Mouse (Mus musculus) midbrain, embryonic 12.5 days (tissue): ENCODE measurements around the gene Mob2. TPM values are rescaled to one million over a fixed set of nuclear protein-coding genes. Genes with fewer than 3 reads are reported as not detected.

ENCODE experiments used
- ATAC-seq: fragments of 200-750 bp; cut with Nextera tagmentation; 2 replicates; pipeline ENCODE4 v1.8.0; 2017; ENCODE audit warnings: low read depth, moderate TSS enrichment, moderate library complexity; ENCODE audit not compliant: low FRiP score
- H3K27ac ChIP-seq: fragments of 300-500 bp; sonication (generic); replicated peaks from 2 replicates; pipeline ENCODE4 v1.5.1; 2016; ENCODE audit warnings: mild to moderate bottlenecking
- H3K27me3 ChIP-seq: fragments of 300-500 bp; sonication (generic); 2 replicates; pipeline ENCODE4 v1.6.1; 2016; ENCODE audit warnings: mild to moderate bottlenecking
- H3K36me3 ChIP-seq: fragments of 300-500 bp; sonication (generic); 2 replicates; pipeline ENCODE4 v1.6.1; 2016
- H3K4me1 ChIP-seq: fragments of 300-500 bp; sonication (generic); 2 replicates; pipeline ENCODE4 v1.6.1; 2016
- H3K4me2 ChIP-seq: fragments of 300-500 bp; sonication (generic); replicated peaks from 2 replicates; pipeline ENCODE4 v1.6.1; 2016; ENCODE audit warnings: mild to moderate bottlenecking, moderate library complexity
- H3K4me3 ChIP-seq: fragments of 300-500 bp; sonication (generic); 2 replicates; pipeline ENCODE4 v1.5.1; 2016; ENCODE audit warnings: mild to moderate bottlenecking
- H3K9ac ChIP-seq: fragments of 300-500 bp; sonication (generic); replicated peaks from 2 replicates; pipeline ENCODE4 v1.6.1; 2016; ENCODE audit warnings: mild to moderate bottlenecking, moderate library complexity
- H3K9me3 ChIP-seq: fragments of 300-500 bp; sonication (generic); 2 replicates; pipeline ENCODE4 v1.6.1; 2016; ENCODE audit warnings: mild to moderate bottlenecking
- WGBS: fragments of 180-500 bp; shearing (Covaris S2); methylation state at CpG from one replicate; pipeline ENCODE4 v1.1.7; 2016; 5-methylcytosine and 5-hydroxymethylcytosine counted together
- polyA plus RNA-seq: library from polyadenylated mRNA; unstranded; fragments of >200 nt; fragmentation: Nextera tagmentation; extraction: Ambion mirVana; gene quantifications from 2 replicates; pipeline ENCODE4 v1.2.1, GENCODE M21; 2016

Gene Mob2
- polyA plus RNA-seq, 1 experiment from 2014 or later, result 50.9 TPM

DNA sequence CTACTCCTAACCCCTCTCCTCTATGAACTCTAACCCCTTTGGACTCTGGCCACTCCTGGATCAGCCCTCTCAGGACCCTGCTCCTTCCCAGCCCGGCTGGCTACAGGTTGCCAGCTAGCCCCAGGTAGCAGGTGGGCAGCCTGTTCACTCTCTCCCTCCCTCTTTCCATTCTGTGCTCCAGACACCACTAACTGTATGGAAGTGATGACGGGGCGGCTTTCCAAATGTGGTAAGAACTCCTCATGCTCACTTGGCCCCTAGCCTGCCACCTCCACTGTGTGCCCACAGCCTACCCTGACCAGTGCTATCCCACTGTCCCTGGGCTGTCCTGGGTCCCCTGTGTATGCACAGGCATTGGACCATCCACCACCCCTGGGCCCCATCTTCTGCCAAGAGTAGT, 60.2 kb downstream of the Mob2 start:
- Histone ChIP-seq H3K36me3 (peaks cover 91% of the 10 kb centered on the region), H3K9ac (no peak overlapping the region), H3K4me1 (no peaks in the 10 kb centered on the region), H3K4me2 (no peak overlapping the region), H3K9me3 (no peaks in the 10 kb centered on the region), H3K27ac (no peak overlapping the region), H3K4me3 (no peak overlapping the region), H3K27me3 (no peaks in the 10 kb centered on the region)
- WGBS, result 98% methylated on average over 3 of the region's 3 CpGs
- ATAC-seq, result no peak

DNA sequence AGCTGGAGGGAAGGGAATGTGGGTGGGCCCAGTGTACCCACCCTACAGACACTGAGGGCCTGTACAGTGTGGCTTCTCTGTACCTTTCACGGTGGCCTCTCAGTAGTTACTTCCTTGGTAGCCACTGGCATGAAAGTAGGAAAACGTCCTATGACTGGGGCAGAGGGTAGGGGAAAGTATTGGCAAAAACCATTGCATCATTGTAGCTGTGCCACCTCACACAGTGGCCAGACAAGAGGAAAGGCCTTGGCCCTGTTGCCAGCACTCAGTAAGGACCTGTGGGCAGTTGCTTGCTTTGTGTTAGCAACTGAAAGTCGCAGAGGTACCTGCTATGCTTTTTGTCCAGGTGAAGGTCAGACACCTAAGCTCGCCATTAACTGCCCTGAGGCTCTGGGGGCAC, 66.7 kb downstream of the Mob2 start:
- H3K36me3 ChIP-seq, result peaks cover 100% of the 10 kb centered on the region

DNA sequence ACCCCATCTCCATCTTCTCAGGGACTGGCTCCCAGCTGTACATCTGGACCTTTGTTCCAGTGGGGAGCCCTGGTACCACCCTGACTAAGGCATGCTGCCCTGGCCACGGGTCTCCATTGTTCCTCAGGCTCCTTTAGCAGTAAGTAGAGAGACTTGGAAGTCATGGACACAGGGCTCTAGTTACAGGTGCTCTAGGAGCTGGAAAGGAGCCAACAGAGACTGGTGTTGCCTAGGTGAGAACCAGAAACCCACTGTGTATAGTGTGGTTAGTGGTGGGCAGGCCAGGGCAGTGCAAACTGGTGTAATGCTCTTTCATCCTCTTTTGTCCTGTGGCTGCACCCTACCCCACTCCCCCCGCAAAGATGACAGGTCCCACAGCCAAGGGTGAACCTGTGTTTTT, 69.7 kb downstream of the Mob2 start:
- Histone ChIP-seq H3K9me3 (no peaks in the 10 kb centered on the region), H3K27ac (no peak overlapping the region), H3K4me1 (no peaks in the 10 kb centered on the region), H3K27me3 (no peaks in the 10 kb centered on the region), H3K4me2 (no peak overlapping the region), H3K36me3 (peaks cover 100% of the 10 kb centered on the region), H3K4me3 (no peak overlapping the region), H3K9ac (no peak overlapping the region)
- no peak for ATAC-seq
- 85% methylated on average over 2 of the region's 2 CpGs for WGBS

More for the DNA sequence above, 66.7 kb downstream of the Mob2 start:
- Histone ChIP-seq H3K4me1 (no peaks in the 10 kb centered on the region), H3K27me3 (no peaks in the 10 kb centered on the region), H3K4me2 (no peak overlapping the region), H3K4me3 (no peak overlapping the region), H3K9ac (no peak overlapping the region), H3K9me3 (no peaks in the 10 kb centered on the region), H3K27ac (no peak overlapping the region)
- no peak for ATAC-seq
- 93% methylated on average over 4 of the region's 4 CpGs for WGBS

DNA sequence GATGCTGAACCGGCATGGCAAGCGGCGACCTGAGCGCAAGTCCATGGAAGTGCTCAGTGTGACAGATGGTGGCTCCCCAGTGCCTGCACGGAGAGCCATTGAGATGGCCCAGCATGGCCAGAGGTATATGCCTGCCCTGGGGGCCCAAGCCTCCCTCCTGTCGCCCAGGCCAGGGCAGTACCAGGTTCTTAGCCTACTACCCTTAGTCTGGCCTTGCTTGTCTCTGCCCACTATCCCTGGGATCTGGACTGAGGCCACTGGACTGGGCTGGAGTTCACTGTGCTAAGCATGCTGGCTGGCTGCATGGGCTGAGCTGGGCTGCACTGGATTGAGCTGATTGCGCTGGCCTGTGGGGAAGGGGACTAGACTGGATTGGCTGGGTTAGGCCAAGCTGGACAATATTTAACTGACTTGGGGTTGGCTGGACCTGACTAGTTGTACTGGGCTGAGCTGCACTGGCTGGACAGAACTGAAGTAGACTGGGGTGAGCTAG, 72.5 kb downstream of the Mob2 start:
- 90% methylated on average over 7 of the region's 7 CpGs for WGBS
- Histone ChIP-seq H3K9me3 (no peaks in the 10 kb centered on the region), H3K27ac (no peak overlapping the region; the same call in 1 of the 2 replicates), H3K27me3 (no peaks in the 10 kb centered on the region), H3K4me3 (no peak overlapping the region), H3K4me2 (no peak overlapping the region), H3K4me1 (no peaks in the 10 kb centered on the region), H3K36me3 (peaks cover 97% of the 10 kb centered on the region), H3K9ac (no peak overlapping the region)
- ATAC-seq, result no peak

DNA sequence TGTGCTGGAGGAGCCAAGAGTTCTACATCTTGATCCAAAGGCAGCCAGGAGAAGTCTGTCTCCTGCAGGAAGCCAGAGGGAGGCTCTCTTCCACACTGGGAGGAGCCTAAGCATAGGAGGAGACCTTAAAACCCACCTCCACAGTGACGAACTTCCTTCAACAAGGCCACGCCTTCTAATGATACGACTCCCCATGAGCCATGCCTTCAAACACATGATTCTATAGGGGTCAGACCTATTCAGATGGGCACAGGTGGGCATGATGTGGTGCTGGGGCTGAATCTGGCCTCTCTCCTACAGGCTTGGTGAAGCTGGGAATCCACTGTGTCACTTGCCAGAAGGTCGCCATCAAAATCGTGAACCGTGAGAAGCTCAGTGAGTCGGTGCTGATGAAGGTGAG, 79.6 kb downstream of the Mob2 start:
- no peak overlapping the region for H3K9ac ChIP-seq
- peaks cover 39% of the 10 kb centered on the region for H3K36me3 ChIP-seq
- no peaks in the 10 kb centered on the region for H3K27me3 ChIP-seq
- H3K4me1 ChIP-seq, result peaks cover 5% of the 10 kb centered on the region; the same call in 1 of the 2 replicates
- H3K9me3 ChIP-seq, result no peaks in the 10 kb centered on the region
- no peak for ATAC-seq
- WGBS, result 92% methylated on average over 7 of the region's 7 CpGs
- H3K27ac ChIP-seq, result no peak overlapping the region
- H3K4me3 ChIP-seq, result no peak overlapping the region
- no peak overlapping the region for H3K4me2 ChIP-seq

DNA sequence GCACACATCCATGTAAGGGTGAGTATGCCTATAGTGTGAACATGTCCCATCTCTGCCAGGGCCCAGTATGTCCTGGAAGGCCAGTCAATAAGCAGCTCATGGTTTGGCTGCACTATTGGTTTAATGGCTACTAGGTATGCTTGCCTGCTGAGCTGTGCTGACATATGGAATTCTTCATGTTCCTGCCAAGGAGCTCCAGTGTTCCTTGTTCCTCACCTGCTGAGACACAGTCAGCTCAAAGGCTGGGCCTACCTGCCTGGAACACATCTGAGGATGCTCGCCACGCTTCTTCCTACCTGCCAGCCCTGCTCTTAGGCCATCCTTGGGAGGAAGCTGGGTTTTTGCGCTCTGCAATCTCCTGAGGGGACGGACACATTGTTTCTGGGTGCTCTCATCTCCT, 81.6 kb downstream of the Mob2 start:
- 93% methylated on average over 4 of the region's 4 CpGs for WGBS
- Histone ChIP-seq H3K4me3 (no peak overlapping the region), H3K4me2 (no peak overlapping the region), H3K4me1 (peaks cover 5% of the 10 kb centered on the region; the same call in 1 of the 2 replicates), H3K27me3 (no peaks in the 10 kb centered on the region), H3K36me3 (peaks cover 19% of the 10 kb centered on the region), H3K9ac (no peak overlapping the region), H3K9me3 (no peaks in the 10 kb centered on the region), H3K27ac (no peak overlapping the region)
- ATAC-seq, result no peak

DNA sequence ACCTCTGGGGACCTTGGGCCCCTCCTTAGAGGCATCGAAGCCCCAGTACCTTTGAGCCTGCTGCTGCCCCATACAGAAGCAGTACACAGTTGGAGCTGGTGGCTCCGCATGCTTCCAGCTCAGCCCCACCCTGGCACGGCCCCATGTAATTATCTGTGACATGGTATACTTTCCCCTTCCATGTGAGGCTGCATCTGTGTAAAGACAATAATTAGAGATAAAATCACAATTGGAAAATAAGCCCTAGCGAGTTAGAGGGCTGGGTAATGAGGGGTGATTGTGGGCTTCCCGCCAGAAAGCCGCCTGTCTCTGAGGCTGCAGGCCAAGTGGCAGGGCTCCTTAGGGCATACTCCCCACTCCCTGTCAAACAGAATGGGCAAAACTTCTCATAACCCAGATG, 82.9 kb downstream of the Mob2 start:
- Histone ChIP-seq H3K9ac (no peak overlapping the region), H3K9me3 (no peaks in the 10 kb centered on the region), H3K4me1 (peaks cover 5% of the 10 kb centered on the region; the same call in 1 of the 2 replicates), H3K4me3 (no peak overlapping the region), H3K4me2 (no peak overlapping the region), H3K27me3 (no peaks in the 10 kb centered on the region), H3K27ac (no peak overlapping the region), H3K36me3 (peaks cover 11% of the 10 kb centered on the region)
- 83% methylated on average over 6 of the region's 6 CpGs for WGBS
- ATAC-seq, result no peak

DNA sequence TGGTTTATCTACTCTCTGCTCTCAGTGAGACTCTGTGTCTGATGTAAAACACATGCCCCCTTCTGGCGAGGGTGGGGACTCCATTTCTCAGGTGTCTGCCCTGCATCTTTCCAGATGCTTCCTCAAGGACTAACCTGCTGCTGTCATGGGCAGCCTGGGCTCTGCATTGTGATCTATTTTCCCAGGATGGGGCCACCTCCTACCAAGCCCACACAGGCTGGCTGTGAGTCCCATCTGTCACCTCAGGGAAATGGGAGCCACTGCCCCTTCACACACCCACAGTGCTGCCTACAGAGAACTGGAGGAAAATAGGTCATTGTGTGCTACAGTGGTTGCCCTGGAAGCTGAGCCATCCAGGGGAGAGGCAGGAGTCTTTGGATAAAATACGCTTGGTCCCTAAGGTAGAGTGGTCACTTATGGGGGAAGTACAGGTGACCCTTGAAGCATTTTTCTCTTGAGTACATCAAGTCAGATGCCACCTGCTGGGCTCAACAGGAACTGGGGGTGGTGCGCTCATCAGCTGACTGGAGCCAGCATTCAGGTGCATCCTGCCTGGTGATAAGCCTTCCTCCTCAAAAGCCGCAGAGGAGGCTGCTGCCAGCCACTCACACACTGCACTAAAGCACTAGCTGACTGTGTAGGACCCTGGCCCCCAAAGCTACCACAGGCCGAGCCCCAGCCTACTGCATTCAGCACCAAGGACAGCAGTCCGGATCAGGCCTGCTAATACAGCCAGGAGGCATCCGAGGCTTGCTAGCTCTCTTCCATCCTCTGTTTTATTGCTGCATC, 87.8 kb downstream of the Mob2 start:
- H3K9me3 ChIP-seq, result no peaks in the 10 kb centered on the region
- no peak overlapping the region for H3K4me2 ChIP-seq
- H3K36me3 ChIP-seq, result no peaks in the 10 kb centered on the region
- H3K27me3 ChIP-seq, result no peaks in the 10 kb centered on the region
- H3K9ac ChIP-seq, result no peak overlapping the region
- H3K4me3 ChIP-seq, result no peak overlapping the region
- peak; percentile 38 for ATAC-seq
- H3K4me1 ChIP-seq, result peaks cover 29% of the 10 kb centered on the region
- H3K27ac ChIP-seq, result no peak overlapping the region
- 45% methylated on average over 7 of the region's 7 CpGs for WGBS

DNA sequence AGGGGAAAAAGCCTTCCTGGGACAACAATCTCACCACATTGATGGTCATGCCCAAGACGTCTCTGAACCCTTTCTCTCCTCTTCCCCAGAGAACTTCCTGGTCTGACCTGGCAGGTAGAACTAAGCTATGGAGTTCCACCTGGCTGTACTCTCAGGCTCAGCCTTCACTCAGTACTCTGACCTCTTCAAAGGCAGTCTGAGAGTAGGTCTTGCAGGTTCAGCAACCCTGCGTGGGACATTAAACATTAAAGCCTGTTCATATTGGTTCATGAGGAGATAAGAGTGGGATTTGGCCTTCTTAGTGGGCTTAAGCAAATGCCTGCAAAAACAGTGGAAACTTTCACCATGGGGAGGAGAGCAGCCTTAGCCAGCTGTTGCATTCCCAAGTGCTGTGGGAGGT, 94.6 kb downstream of the Mob2 start:
- Histone ChIP-seq H3K4me1 (peaks cover 66% of the 10 kb centered on the region), H3K4me2 (no peak overlapping the region), H3K9me3 (no peaks in the 10 kb centered on the region), H3K9ac (no peak overlapping the region), H3K4me3 (no peak overlapping the region), H3K36me3 (no peaks in the 10 kb centered on the region), H3K27me3 (no peaks in the 10 kb centered on the region), H3K27ac (no peak overlapping the region)
- no peak for ATAC-seq
- WGBS, result 86% methylated on average over 2 of the region's 2 CpGs

DNA sequence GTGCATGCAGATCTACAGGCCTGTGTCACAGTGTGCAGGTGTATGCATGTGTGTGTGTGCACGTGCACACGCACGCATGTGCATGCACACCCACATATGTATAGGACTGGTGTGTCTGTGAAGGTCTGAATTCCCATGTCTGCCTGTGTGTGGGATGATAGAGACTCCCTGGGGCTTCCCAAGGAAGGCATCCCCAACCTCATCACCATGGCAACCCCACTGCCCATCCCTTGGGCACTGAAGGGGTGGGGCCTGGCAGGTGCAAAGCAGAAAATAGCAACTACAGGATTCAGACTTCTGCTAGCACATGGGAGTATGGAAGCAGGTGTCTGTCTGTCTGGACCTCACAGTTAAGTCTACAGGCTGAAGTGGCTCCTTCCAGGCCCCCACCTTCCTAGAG, 98.3 kb downstream of the Mob2 start:
- no peaks in the 10 kb centered on the region for H3K9me3 ChIP-seq
- no peaks in the 10 kb centered on the region for H3K27me3 ChIP-seq
- peak; percentile 28; the same call in 1 of the 2 replicates for ATAC-seq
- H3K4me1 ChIP-seq, result peaks cover 71% of the 10 kb centered on the region
- H3K9ac ChIP-seq, result no peak overlapping the region
- H3K4me3 ChIP-seq, result no peak overlapping the region
- H3K4me2 ChIP-seq, result no peak overlapping the region
- H3K27ac ChIP-seq, result no peak overlapping the region
- H3K36me3 ChIP-seq, result no peaks in the 10 kb centered on the region
- WGBS, result 93% methylated on average over 3 of the region's 3 CpGs

DNA sequence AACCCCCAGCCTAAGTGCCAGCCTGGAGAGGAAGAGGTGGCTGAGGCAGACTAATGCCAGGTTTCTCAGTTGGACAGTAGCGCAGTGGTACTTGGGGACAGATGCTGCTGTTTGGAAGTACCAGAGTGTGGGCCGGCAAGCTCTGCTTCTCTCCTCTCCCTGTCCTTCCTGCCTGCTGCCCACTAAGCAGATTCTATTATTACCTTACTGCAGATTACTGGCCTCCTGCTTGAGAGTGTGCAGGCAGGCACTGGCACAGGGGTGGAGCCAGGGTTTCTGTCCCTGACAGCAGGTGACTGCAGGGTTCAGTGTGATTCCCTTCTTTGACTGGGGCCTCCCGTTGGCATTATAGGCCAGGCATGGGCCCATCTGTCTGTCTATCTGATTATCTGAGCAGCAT, 99.4 kb downstream of the Mob2 start:
- H3K36me3 ChIP-seq, result no peaks in the 10 kb centered on the region
- 84% methylated on average over 3 of the region's 3 CpGs for WGBS
- no peak overlapping the region for H3K4me2 ChIP-seq
- no peaks in the 10 kb centered on the region for H3K27me3 ChIP-seq
- H3K4me3 ChIP-seq, result no peak overlapping the region
- H3K9ac ChIP-seq, result 0 out of 2 replicates have a peak overlapping the region, but pooled peaks have one; percentile 15
- ATAC-seq, result no peak
- H3K27ac ChIP-seq, result peak overlapping the region; percentile 30
- H3K9me3 ChIP-seq, result no peaks in the 10 kb centered on the region
- peaks cover 72% of the 10 kb centered on the region for H3K4me1 ChIP-seq

DNA sequence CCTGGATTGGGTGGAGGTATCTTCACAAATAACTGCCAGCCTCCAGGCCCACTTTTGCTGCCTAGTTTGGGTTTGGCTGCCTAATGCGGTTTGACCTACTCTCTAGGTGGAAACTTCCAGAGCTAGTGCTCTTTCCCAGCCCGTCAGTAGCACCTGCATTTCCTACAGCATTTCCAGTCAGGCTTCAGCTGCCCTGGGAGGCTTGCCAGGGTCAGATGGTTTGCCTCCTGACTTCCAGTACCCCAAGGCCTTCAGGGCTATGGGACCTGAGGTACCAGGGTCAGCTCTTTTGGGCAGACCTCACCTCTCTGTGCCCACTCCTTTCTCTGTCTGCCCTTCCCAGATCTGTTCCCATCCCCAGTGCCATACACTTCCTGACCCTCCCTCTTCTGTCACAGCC, 99.9 kb downstream of the Mob2 start:
- no peaks in the 10 kb centered on the region for H3K9me3 ChIP-seq
- H3K27me3 ChIP-seq, result no peaks in the 10 kb centered on the region
- H3K27ac ChIP-seq, result no peak overlapping the region; the same call in 1 of the 2 replicates
- H3K36me3 ChIP-seq, result no peaks in the 10 kb centered on the region
- ATAC-seq, result no peak
- 82% methylated on average over 2 of the region's 2 CpGs for WGBS
- H3K9ac ChIP-seq, result no peak overlapping the region
- H3K4me2 ChIP-seq, result no peak overlapping the region
- H3K4me3 ChIP-seq, result no peak overlapping the region
- H3K4me1 ChIP-seq, result peaks cover 72% of the 10 kb centered on the region
